Mouse (Mus musculus): Measurements from ENCODE around the gene Slc22a20.

DNA sequence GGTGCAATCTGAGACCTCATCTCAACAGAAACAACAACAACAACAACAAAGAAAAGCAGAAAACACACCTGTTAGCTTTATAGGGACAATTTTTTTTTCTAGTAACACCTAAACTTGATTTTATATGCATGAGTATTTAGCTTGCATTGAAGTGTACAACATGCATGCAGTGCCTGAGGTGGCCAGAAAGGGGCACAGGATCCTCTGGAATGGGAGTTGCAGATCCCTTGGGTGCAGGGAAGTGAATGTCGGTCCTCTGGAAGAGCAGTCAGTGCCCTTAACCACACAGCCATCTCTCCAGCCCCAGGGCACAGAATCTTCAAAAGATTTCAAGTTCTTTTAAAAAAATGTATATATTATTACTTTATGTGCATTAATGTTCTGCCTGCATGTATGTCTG is 23.3 kb downstream of the Slc22a20 start:
- TF ChIP-seq CTCF (IDR thresholded peaks at IDR 0.05; ENCODE audit: low read depth, low read length) (no peak), GATA1 (IDR thresholded peaks at IDR 0.05; ENCODE audit: borderline replicate concordance, low read length) (no peak), TAL1 (conservative IDR thresholded peaks at IDR 0.05; ENCODE audit: low read depth, low read length) (no peak), POLR2AphosphoS5 (IDR thresholded peaks at IDR 0.05; ENCODE audit: insufficient replicate concordance, low read depth, low read length) (no peak), GATA2 (IDR thresholded peaks at IDR 0.05; ENCODE audit: borderline replicate concordance, low read depth, low read length) (no peak)
